Mouse (Mus musculus) lung, adult 10 weeks (tissue): ENCODE results near the gene Lhfpl5. TPM values are rescaled to one million over a fixed set of nuclear protein-coding genes. Genes with fewer than 3 reads are reported as not detected.

Source experiments
- polyA plus RNA-seq: library from polyadenylated mRNA; stranded (reverse); fragments of 350-450 nt; fragmentation: Illumina TruSeq; extraction: RNeasy Lipid Tissue Mini Kit (QIAGEN cat#74804); gene quantifications from one replicate; pipeline ENCODE4 v1.2.3, GENCODE M21; 2014; ENCODE audit warnings: low read depth, low replicate concordance; ENCODE audit not compliant: insufficient read depth

Lhfpl5 gene
- polyA plus RNA-seq, result not detected

GRCm38 (mm10) chr17:28575244-28576125 lies at the start of gene Lhfpl5:
Gene Lhfpl5 (plus strand): TSS chr17:28575641.

GRCm38 (mm10) chr17:28530506-28530905 lies 44.9 kb upstream of the Lhfpl5 start, which contains the start of gene Armc12:
Gene Armc12 (plus strand): TSS chr17:28530806.

GRCm38 (mm10) chr17:28549111-28549510 lies 26.3 kb upstream of the Lhfpl5 start, which contains the start of gene Clpsl2:
Gene Clpsl2 (plus strand): TSS chr17:28549411.

GRCm38 (mm10) chr17:28560598-28560997 lies 14.8 kb upstream of the Lhfpl5 start, which contains the start of gene Clps:
Gene Clps (minus strand): TSS chr17:28560766.

DNA sequence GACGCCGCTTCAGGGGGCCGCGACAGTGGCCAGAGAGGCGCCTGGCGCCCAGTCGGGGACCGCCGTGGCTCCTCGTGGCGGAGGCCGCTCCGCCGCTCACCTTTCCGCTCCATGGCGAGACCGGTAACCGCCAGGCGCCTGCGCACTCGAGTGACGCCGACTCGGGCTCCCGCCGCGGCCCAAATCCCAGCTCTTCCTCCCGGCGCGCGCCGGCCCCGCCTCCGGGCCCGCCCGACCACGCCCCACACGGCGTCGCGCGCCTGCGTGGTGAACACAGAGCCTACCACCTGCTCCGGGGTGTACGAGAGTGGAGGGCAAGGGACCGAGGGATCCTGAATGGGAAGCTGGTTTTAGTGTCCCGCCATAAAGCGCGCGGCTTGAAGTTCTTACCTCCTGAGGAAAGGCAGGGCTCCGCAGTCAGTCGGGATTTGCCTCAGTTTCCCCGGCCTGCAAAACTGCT lies 46.9 kb downstream of the Lhfpl5 start, which contains the start of gene Srpk1:
Gene Srpk1, minus strand, starts transcription at position 410 of the 460 bp plus-strand sequence.

Other genes with a start within 250 kb of the Lhfpl5 start
- gene Rpl10a, start 247.2 kb upstream of the Lhfpl5 start, polyA plus RNA-seq, result 991 TPM
- gene Tead3, start 224.8 kb upstream of the Lhfpl5 start, polyA plus RNA-seq, result 11.4 TPM
- gene Tulp1, start 210.4 kb upstream of the Lhfpl5 start, polyA plus RNA-seq, result 2.1 TPM
- 14.3 TPM for gene Fkbp5, start 58.1 kb upstream of the Lhfpl5 start, polyA plus RNA-seq
- gene Armc12, start 44.8 kb upstream of the Lhfpl5 start, polyA plus RNA-seq, result not detected
- gene Clpsl2, start 26.2 kb upstream of the Lhfpl5 start, polyA plus RNA-seq, result not detected
- not detected for gene Clps, start 14.9 kb upstream of the Lhfpl5 start, polyA plus RNA-seq
- 15.8 TPM for gene Srpk1, start 47.1 kb downstream of the Lhfpl5 start, polyA plus RNA-seq
- 0.31 TPM for gene Slc26a8, start 114.6 kb downstream of the Lhfpl5 start, polyA plus RNA-seq
- 37.5 TPM for gene Mapk14, start 115.7 kb downstream of the Lhfpl5 start, polyA plus RNA-seq
- not detected for gene AC170998.1, start 150.4 kb downstream of the Lhfpl5 start, polyA plus RNA-seq
- 20.9 TPM for gene Mapk13, start 193.7 kb downstream of the Lhfpl5 start, polyA plus RNA-seq
- 10.6 TPM for gene Brpf3, start 225.4 kb downstream of the Lhfpl5 start, polyA plus RNA-seq